Mouse (Mus musculus) midbrain, embryonic 15.5 days (tissue): ENCODE data around the gene Aspn. TPM values are rescaled to one million over a fixed set of nuclear protein-coding genes. Genes with fewer than 3 reads are reported as not detected.

Experiments
- ATAC-seq: fragments of 200-750 bp; cut with Nextera tagmentation; replicated peaks from 2 replicates; pipeline ENCODE4 v1.8.0; 2017; ENCODE audit warnings: moderate TSS enrichment
- H3K27ac ChIP-seq: fragments of 300-500 bp; sonication (generic); 2 replicates; pipeline ENCODE4 v1.5.1; 2015; ENCODE audit warnings: mild to moderate bottlenecking, inconsistent platforms
- H3K27me3 ChIP-seq: fragments of 300-500 bp; sonication (generic); replicated peaks from 2 replicates; pipeline ENCODE4 v1.6.1; 2015; ENCODE audit warnings: inconsistent platforms
- H3K36me3 ChIP-seq: fragments of 300-500 bp; sonication (generic); replicated peaks from 2 replicates; pipeline ENCODE4 v1.6.1; 2015; ENCODE audit warnings: inconsistent platforms
- H3K4me1 ChIP-seq: fragments of 300-500 bp; sonication (generic); 2 replicates; pipeline ENCODE4 v1.6.1; 2015; ENCODE audit warnings: inconsistent platforms
- H3K4me2 ChIP-seq: fragments of 300-500 bp; sonication (generic); 2 replicates; pipeline ENCODE4 v1.6.1; 2015; ENCODE audit warnings: inconsistent platforms, mild to moderate bottlenecking, moderate library complexity
- H3K4me3 ChIP-seq: fragments of 300-500 bp; sonication (generic); 2 replicates; pipeline ENCODE4 v1.5.1; 2015; ENCODE audit warnings: mild to moderate bottlenecking, inconsistent platforms
- H3K9ac ChIP-seq: fragments of 300-500 bp; sonication (generic); 2 replicates; pipeline ENCODE4 v1.6.1; 2015; ENCODE audit warnings: mild to moderate bottlenecking, inconsistent platforms
- H3K9me3 ChIP-seq: fragments of 300-500 bp; sonication (generic); 2 replicates; pipeline ENCODE4 v1.6.1; 2016; ENCODE audit warnings: inconsistent platforms
- WGBS: fragments of 180-500 bp; shearing (Covaris S2); methylation state at CpG from one replicate; pipeline ENCODE4 v1.1.7; 2015; ENCODE audit warnings: mixed read lengths; 5-methylcytosine and 5-hydroxymethylcytosine counted together
- polyA plus RNA-seq: library from polyadenylated mRNA; unstranded; fragments of >200 nt; fragmentation: Nextera tagmentation; extraction: Ambion mirVana; gene quantifications from 2 replicates; pipeline ENCODE4 v1.2.1, GENCODE M21; 2015

Aspn gene
- polyA plus RNA-seq: 0.54 and 0.90 TPM in 2 replicates

DNA sequence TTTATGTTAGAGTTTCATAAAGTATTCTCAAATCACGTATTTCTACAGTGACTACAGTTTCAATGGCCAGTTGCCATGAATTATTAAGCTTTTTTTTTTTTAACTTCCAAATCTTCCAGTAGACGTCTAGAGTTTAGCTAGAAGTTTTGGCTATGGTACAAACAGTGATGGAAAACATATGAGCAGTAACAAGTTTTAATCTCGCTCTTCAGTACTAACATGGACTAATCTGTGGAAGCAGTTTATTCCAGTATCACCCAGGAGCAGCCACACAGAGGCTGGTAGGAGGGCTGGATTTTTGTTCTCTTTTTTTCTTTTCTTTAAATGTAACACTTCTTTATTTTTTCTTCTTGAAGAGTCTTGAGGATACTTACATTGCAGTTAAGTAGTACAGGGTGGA, at the start of gene Aspn:
Gene Aspn, plus strand, starts transcription at position 165 of the 400 bp plus-strand sequence.
- H3K27ac ChIP-seq: no peak within 1 kb of the TSS
- H3K36me3 ChIP-seq: no peaks in the 10 kb centered on the region
- H3K27me3 ChIP-seq: no peaks in the 10 kb centered on the region
- ATAC-seq: no peak
- no peaks in the 10 kb centered on the region for H3K4me1 ChIP-seq
- H3K9me3 ChIP-seq: no peaks in the 10 kb centered on the region
- no peak within 1 kb of the TSS for H3K9ac ChIP-seq
- no peak within 1 kb of the TSS for H3K4me3 ChIP-seq
- 90% methylated on average over 3 of the region's 3 CpGs for WGBS
- no peak within 1 kb of the TSS for H3K4me2 ChIP-seq

GRCm38 (mm10) chr13:49504510-49504909, 39.7 kb upstream of the Aspn start, which contains the start of gene Ecm2:
Gene Ecm2, plus strand, starts transcription at chr13:49504810.
- Histone ChIP-seq H3K4me3 (no peak within 1 kb of the TSS), H3K4me1 (no peaks in the 10 kb centered on the region), H3K36me3 (no peaks in the 10 kb centered on the region), H3K4me2 (no peak within 1 kb of the TSS), H3K9me3 (no peaks in the 10 kb centered on the region), H3K27ac (no peak within 1 kb of the TSS), H3K9ac (no peak within 1 kb of the TSS), H3K27me3 (no peaks in the 10 kb centered on the region)
- WGBS: 24% methylated on average over 4 of the region's 4 CpGs
- ATAC-seq: no peak

DNA sequence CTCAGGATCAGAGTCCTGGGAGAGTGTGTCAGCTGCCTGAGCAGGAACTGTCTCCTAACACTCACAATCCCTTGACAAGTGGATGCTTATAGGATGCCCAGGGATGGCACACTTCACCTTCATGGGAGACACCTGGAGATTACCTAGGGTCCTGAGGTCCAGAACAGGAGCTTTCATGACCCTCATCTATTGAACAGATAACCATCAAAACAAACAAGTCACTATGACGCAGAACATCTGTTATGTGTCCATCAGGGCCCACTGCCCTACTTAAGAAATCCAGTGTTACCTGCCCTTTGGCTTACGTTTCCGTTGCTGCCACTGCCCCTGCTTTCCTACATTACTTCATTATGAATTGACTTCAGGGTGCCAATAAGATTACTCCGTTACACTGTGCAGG, 38.5 kb upstream of the Aspn start:
- H3K27me3 ChIP-seq: no peaks in the 10 kb centered on the region
- H3K9me3 ChIP-seq: no peaks in the 10 kb centered on the region
- no peak overlapping the region for H3K9ac ChIP-seq
- H3K36me3 ChIP-seq: no peaks in the 10 kb centered on the region
- H3K27ac ChIP-seq: no peak overlapping the region
- 83% methylated on average over 4 of the region's 4 CpGs for WGBS
- H3K4me2 ChIP-seq: no peak overlapping the region
- H3K4me3 ChIP-seq: no peak overlapping the region
- no peak for ATAC-seq
- H3K4me1 ChIP-seq: no peaks in the 10 kb centered on the region

DNA sequence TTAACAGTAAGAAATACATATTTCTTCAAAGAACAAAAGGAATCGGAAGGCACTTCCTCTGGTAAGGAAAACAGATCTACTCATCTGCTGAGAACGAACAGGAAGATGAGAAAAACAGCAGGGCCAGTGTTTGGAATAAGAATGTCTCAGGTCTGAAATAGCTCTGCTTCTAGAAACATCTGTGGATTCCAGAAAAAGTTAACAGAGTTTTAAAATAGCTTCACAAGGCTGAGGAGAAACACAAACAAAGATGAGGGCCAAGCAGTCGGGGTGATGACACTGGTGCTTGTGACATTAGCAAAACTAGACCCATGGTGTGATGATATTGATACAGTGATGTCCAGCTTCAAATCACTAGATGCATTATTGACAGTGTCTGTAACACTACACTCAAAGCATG, 37.1 kb upstream of the Aspn start:
- Histone ChIP-seq H3K27ac (no peak overlapping the region), H3K27me3 (no peaks in the 10 kb centered on the region), H3K9me3 (no peaks in the 10 kb centered on the region), H3K4me3 (no peak overlapping the region), H3K36me3 (no peaks in the 10 kb centered on the region), H3K4me2 (no peak overlapping the region), H3K4me1 (no peaks in the 10 kb centered on the region), H3K9ac (no peak overlapping the region)
- 80% methylated on average over 3 of the region's 3 CpGs for WGBS
- ATAC-seq: no peak

DNA sequence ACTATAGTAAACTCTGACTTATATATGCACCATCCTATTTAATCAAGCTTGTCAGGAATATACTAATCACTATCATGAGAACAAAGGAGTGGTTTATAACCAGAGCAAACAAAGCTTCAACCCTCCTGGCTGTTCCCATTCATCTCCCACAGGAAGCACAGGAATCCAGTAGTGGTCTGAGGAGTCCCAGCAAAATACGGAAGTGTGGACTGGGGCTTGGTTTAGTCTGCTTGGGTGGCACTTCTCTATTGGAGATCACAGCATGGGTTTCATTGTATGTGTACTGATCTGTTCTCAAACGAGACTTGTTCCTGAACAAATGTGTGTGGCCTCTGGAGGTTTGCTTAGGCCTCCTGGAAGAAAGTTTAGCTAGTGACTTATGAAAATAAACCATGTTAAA, 25.5 kb upstream of the Aspn start:
- H3K9ac ChIP-seq: no peak overlapping the region
- no peak overlapping the region for H3K4me2 ChIP-seq
- no peaks in the 10 kb centered on the region for H3K36me3 ChIP-seq
- no peak overlapping the region for H3K4me3 ChIP-seq
- ATAC-seq: no peak
- H3K9me3 ChIP-seq: no peaks in the 10 kb centered on the region
- 29% methylated on average over 2 of the region's 2 CpGs for WGBS
- H3K4me1 ChIP-seq: no peaks in the 10 kb centered on the region
- no peaks in the 10 kb centered on the region for H3K27me3 ChIP-seq
- H3K27ac ChIP-seq: no peak overlapping the region

DNA sequence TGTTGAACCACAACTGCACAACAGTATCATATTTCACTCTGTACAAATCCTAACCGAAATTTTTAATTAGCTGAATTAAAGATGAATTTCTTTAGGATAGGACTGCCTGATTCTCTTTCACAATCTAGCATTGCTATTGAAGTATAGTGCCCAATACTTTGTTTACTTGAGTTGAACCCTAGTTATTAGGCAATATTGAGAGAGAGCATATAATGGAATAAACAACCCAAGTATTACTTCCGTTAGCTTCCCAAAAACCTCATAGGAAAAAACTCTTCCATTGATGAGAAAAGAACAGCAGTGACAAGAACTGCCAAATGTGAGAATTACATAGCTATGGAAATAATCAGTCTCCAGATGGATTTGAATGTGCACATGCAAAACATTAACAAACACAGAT, 18.0 kb upstream of the Aspn start:
- Histone ChIP-seq H3K4me2 (no peak overlapping the region), H3K4me3 (no peak overlapping the region), H3K9ac (no peak overlapping the region), H3K9me3 (no peaks in the 10 kb centered on the region), H3K4me1 (no peaks in the 10 kb centered on the region), H3K27me3 (no peaks in the 10 kb centered on the region), H3K36me3 (no peaks in the 10 kb centered on the region), H3K27ac (no peak overlapping the region)
- no peak for ATAC-seq
- WGBS: 83% methylated on average over 2 of the region's 2 CpGs

DNA sequence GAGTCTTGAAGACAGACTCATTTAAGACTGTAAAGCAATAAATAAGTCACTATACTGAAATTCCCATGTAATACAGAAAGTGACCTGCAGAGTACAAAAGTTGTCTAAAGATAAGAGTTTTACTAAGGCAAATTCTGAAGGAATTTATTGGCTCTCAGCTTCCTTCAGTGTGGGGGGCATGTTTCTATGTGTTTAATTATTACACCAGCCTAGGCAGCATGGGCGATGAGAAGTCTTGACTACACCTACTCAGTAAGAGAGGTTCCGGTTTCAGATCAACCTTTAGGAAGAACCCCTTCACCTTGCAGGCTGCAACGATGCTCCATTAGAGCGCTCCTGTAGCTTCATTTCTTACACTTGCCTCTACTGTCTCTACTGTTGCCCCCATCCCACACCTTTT, 13.6 kb upstream of the Aspn start:
- WGBS: 97% methylated on average over 4 of the region's 4 CpGs
- ATAC-seq: no peak
- no peaks in the 10 kb centered on the region for H3K9me3 ChIP-seq

DNA sequence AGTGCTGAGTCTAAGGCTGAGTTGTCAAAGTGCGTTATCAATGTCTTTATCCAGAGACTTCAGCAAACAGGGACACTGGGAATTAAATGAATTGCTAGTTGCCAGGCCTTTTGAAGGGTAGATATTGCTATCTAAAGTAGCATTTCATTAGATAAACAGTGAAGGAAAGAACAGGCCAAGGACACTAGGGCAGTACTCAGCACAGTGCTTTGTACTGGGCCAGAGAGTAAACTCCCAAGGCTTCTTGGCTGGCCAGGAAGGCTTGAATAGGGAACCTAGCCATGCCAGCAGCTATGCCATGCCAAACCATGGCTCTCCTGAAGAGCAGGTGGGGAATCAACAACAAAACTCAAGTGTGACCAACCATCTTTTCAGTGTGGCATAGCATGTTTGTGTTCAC, 7.3 kb upstream of the Aspn start:
- no peak for ATAC-seq
- no peaks in the 10 kb centered on the region for H3K4me1 ChIP-seq
- H3K9me3 ChIP-seq: no peaks in the 10 kb centered on the region
- H3K4me3 ChIP-seq: no peak overlapping the region
- no peak overlapping the region for H3K9ac ChIP-seq
- 98% methylated on average over 1 of the region's 1 CpGs for WGBS
- no peak overlapping the region for H3K4me2 ChIP-seq
- H3K27ac ChIP-seq: no peak overlapping the region
- no peaks in the 10 kb centered on the region for H3K27me3 ChIP-seq
- no peaks in the 10 kb centered on the region for H3K36me3 ChIP-seq

More for the DNA sequence above, 13.6 kb upstream of the Aspn start:
- no peak overlapping the region for H3K9ac ChIP-seq
- no peak overlapping the region for H3K27ac ChIP-seq
- H3K36me3 ChIP-seq: no peaks in the 10 kb centered on the region
- no peaks in the 10 kb centered on the region for H3K27me3 ChIP-seq
- no peak overlapping the region for H3K4me2 ChIP-seq
- H3K4me1 ChIP-seq: no peaks in the 10 kb centered on the region
- no peak overlapping the region for H3K4me3 ChIP-seq

DNA sequence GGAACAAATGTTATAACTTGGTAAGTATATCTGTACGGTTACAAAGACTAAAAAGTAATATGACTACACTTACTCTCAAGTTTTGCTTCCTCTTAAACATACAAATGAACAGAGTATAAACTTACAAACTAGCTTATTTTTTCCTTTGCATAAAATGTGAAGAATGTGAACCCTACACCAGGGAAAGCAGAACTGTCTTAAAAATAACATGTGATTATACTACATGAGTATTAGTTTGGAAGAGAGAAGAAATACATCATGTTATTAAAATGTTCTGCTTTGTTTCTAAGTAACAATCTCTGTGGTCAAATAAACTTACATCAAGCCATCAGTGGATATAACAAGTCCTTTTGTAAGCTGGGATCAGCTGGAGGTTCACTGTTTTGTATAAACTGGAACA, 5.5 kb upstream of the Aspn start:
- H3K36me3 ChIP-seq: no peaks in the 10 kb centered on the region
- H3K4me1 ChIP-seq: no peaks in the 10 kb centered on the region
- H3K27ac ChIP-seq: no peak overlapping the region
- no peak overlapping the region for H3K9ac ChIP-seq
- no peaks in the 10 kb centered on the region for H3K9me3 ChIP-seq
- 92% methylated on average over 1 of the region's 1 CpGs for WGBS
- no peak overlapping the region for H3K4me3 ChIP-seq
- H3K4me2 ChIP-seq: no peak overlapping the region
- H3K27me3 ChIP-seq: no peaks in the 10 kb centered on the region
- no peak for ATAC-seq

DNA sequence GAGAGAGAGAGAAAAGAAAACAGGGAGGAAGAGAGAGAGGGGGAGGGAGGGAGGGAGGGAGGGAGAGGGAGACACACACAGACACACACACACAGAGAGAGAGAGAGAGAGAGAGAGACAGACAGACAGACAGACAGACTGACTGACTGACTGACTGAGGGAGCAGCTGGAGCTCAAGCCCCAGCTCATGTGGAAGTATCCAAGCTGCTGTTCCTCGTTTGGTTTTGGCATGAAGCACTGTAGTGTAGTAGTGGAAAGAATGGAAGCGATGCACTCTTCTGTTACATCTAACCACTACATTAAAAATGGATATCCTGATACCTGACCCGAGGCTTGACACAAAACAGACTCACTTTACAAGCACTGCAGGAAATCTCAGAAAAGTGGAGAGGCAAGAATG, 1.4 kb downstream of the Aspn start:
- ATAC-seq: no peak
- H3K4me2 ChIP-seq: no peak overlapping the region
- 72% methylated on average over 3 of the region's 3 CpGs for WGBS
- H3K9ac ChIP-seq: no peak overlapping the region
- no peak overlapping the region for H3K4me3 ChIP-seq
- no peaks in the 10 kb centered on the region for H3K4me1 ChIP-seq
- H3K27ac ChIP-seq: no peak overlapping the region
- no peaks in the 10 kb centered on the region for H3K36me3 ChIP-seq
- no peaks in the 10 kb centered on the region for H3K27me3 ChIP-seq
- H3K9me3 ChIP-seq: no peaks in the 10 kb centered on the region

GRCm38 (mm10) chr13:49546517-49546916, 2.3 kb downstream of the Aspn start:
- no peak for ATAC-seq
- Histone ChIP-seq H3K9ac (no peak overlapping the region), H3K9me3 (no peaks in the 10 kb centered on the region), H3K4me1 (no peaks in the 10 kb centered on the region), H3K4me3 (no peak overlapping the region), H3K27ac (no peak overlapping the region), H3K27me3 (no peaks in the 10 kb centered on the region), H3K4me2 (no peak overlapping the region), H3K36me3 (no peaks in the 10 kb centered on the region)
- WGBS: 98% methylated on average over 1 of the region's 1 CpGs

GRCm38 (mm10) chr13:49547563-49548150, 3.4 kb downstream of the Aspn start:
- Histone ChIP-seq H3K4me3 (no peak overlapping the region), H3K27ac (no peak overlapping the region), H3K9ac (no peak overlapping the region), H3K36me3 (no peaks in the 10 kb centered on the region), H3K4me2 (no peak overlapping the region), H3K27me3 (no peaks in the 10 kb centered on the region), H3K9me3 (no peaks in the 10 kb centered on the region), H3K4me1 (no peaks in the 10 kb centered on the region)
- ATAC-seq: no peak
- 91% methylated on average over 1 of the region's 1 CpGs for WGBS

- WGBS: 93% methylated on average over 3 of the region's 3 CpGs
- Histone ChIP-seq H3K9me3 (no peaks in the 10 kb centered on the region), H3K27me3 (no peaks in the 10 kb centered on the region), H3K36me3 (no peaks in the 10 kb centered on the region), H3K4me3 (no peak overlapping the region), H3K4me1 (no peaks in the 10 kb centered on the region), H3K27ac (no peak overlapping the region), H3K9ac (no peak overlapping the region), H3K4me2 (no peak overlapping the region)
- no peak for ATAC-seq
Observed at GRCm38 (mm10) chr13:49549616-49550015, 5.4 kb downstream of the Aspn start.
